Mouse (Mus musculus) kidney, embryonic 16.5 days (tissue): Measurements from ENCODE around the gene Pigr. TPM values are rescaled to one million over a fixed set of nuclear protein-coding genes. Genes with fewer than 3 reads are reported as not detected.
A peak's percentile ranks its signal among the peaks of the same experiment; 100 is the strongest.

Experiments
- ATAC-seq: fragments of 200-750 bp; cut with Nextera tagmentation; 2 replicates; pipeline ENCODE4 v1.8.0; 2017; ENCODE audit warnings: moderate TSS enrichment; ENCODE audit not compliant: low FRiP score, low TSS enrichment
- H3K27ac ChIP-seq: fragments of 300-500 bp; sonication (generic); 2 replicates; pipeline ENCODE4 v1.5.1; 2014; ENCODE audit warnings: low read length
- H3K27me3 ChIP-seq: fragments of 300-500 bp; sonication (generic); 2 replicates; pipeline ENCODE4 v1.6.1; 2014; ENCODE audit warnings: low read length, control low read depth, mixed read lengths; ENCODE audit not compliant: insufficient read depth
- H3K36me3 ChIP-seq: fragments of 300-500 bp; sonication (generic); 2 replicates; pipeline ENCODE4 v1.6.1; 2014; ENCODE audit warnings: low read length, control low read depth, mixed read lengths; ENCODE audit not compliant: insufficient read depth
- H3K4me1 ChIP-seq: fragments of 300-500 bp; sonication (generic); 2 replicates; pipeline ENCODE4 v1.6.1; 2014; ENCODE audit warnings: low read length, control low read depth, mixed read lengths; ENCODE audit not compliant: insufficient read depth
- H3K4me2 ChIP-seq: fragments of 300-500 bp; sonication (generic); replicated peaks from 2 replicates; pipeline ENCODE4 v1.6.1; 2014; ENCODE audit warnings: low read depth, low read length
- H3K4me3 ChIP-seq: fragments of 300-500 bp; sonication (generic); 2 replicates; pipeline ENCODE4 v1.5.1; 2014; ENCODE audit warnings: mild to moderate bottlenecking, low read length
- H3K9ac ChIP-seq: fragments of 300-500 bp; sonication (generic); replicated peaks from 2 replicates; pipeline ENCODE4 v1.6.1; 2014; ENCODE audit warnings: low read length
- H3K9me3 ChIP-seq: fragments of 300-500 bp; sonication (generic); 2 replicates; pipeline ENCODE4 v1.6.1; 2016; ENCODE audit warnings: low read length, control low read depth
- WGBS: fragments of 180-500 bp; shearing (Covaris S2); extraction: QIAGEN DNeasy Blood & Tissue Kit; methylation state at CpG from one replicate; pipeline ENCODE4 v1.1.7; 2014; 5-methylcytosine and 5-hydroxymethylcytosine counted together
- polyA plus RNA-seq: library from polyadenylated mRNA; unstranded; fragments of >200 nt; fragmentation: Nextera tagmentation; extraction: Ambion mirVana; gene quantifications from 2 replicates; pipeline ENCODE4 v1.2.1, GENCODE M21; 2015

Pigr gene
- polyA plus RNA-seq, 1 experiment from 2014 or later = not detected

GRCm38 (mm10) chr1:130849530-130850214, 23.2 kb downstream of the Pigr start:
- ATAC-seq = no peak
- Histone ChIP-seq H3K27me3 (no peaks in the 10 kb centered on the region), H3K9me3 (no peaks in the 10 kb centered on the region), H3K4me1 (0 out of 2 replicates have a peak, but pooled peaks cover 6% of the 10 kb centered on the region), H3K9ac (no peak overlapping the region), H3K4me2 (no peak overlapping the region), H3K4me3 (no peak overlapping the region), H3K36me3 (no peaks in the 10 kb centered on the region), H3K27ac (no peak overlapping the region)
- WGBS = 83% methylated on average over 10 of the region's 10 CpGs

- Histone ChIP-seq H3K9ac (no peak overlapping the region), H3K4me3 (no peak overlapping the region), H3K4me2 (no peak overlapping the region), H3K36me3 (no peaks in the 10 kb centered on the region), H3K27me3 (no peaks in the 10 kb centered on the region), H3K27ac (no peak overlapping the region), H3K4me1 (0 out of 2 replicates have a peak, but pooled peaks cover 6% of the 10 kb centered on the region), H3K9me3 (no peaks in the 10 kb centered on the region)
- no peak for ATAC-seq
- WGBS = 78% methylated on average over 5 of the region's 5 CpGs
Observed at GRCm38 (mm10) chr1:130850405-130850804, 23.9 kb downstream of the Pigr start.

- Histone ChIP-seq H3K4me1 (0 out of 2 replicates have a peak, but pooled peaks cover 6% of the 10 kb centered on the region), H3K27ac (no peak overlapping the region), H3K9me3 (no peaks in the 10 kb centered on the region), H3K27me3 (no peaks in the 10 kb centered on the region), H3K36me3 (no peaks in the 10 kb centered on the region), H3K4me3 (no peak overlapping the region), H3K4me2 (no peak overlapping the region), H3K9ac (no peak overlapping the region)
- ATAC-seq = peak; percentile 57; the same call in 1 of the 2 replicates
- WGBS = 84% methylated on average over 9 of the region's 9 CpGs
Observed at GRCm38 (mm10) chr1:130854819-130855218, 28.3 kb downstream of the Pigr start.

GRCm38 (mm10) chr1:130855723-130856122, 29.2 kb downstream of the Pigr start:
- H3K27ac ChIP-seq = no peak overlapping the region
- H3K27me3 ChIP-seq = no peaks in the 10 kb centered on the region
- no peak overlapping the region for H3K4me3 ChIP-seq
- H3K36me3 ChIP-seq = no peaks in the 10 kb centered on the region
- WGBS = 78% methylated on average over 2 of the region's 2 CpGs
- H3K9me3 ChIP-seq = no peaks in the 10 kb centered on the region
- ATAC-seq = no peak
- 0 out of 2 replicates have a peak, but pooled peaks cover 6% of the 10 kb centered on the region for H3K4me1 ChIP-seq
- no peak overlapping the region for H3K4me2 ChIP-seq
- H3K9ac ChIP-seq = no peak overlapping the region

GRCm38 (mm10) chr1:130857456-130857855, 31.0 kb downstream of the Pigr start:
- 50% methylated on average over 4 of the region's 4 CpGs for WGBS
- ATAC-seq = no peak
- H3K27me3 ChIP-seq = no peaks in the 10 kb centered on the region
- no peak overlapping the region for H3K27ac ChIP-seq
- no peak overlapping the region for H3K9ac ChIP-seq
- H3K36me3 ChIP-seq = no peaks in the 10 kb centered on the region
- no peaks in the 10 kb centered on the region for H3K9me3 ChIP-seq
- H3K4me2 ChIP-seq = no peak overlapping the region
- H3K4me1 ChIP-seq = 0 out of 2 replicates have a peak, but pooled peaks cover 6% of the 10 kb centered on the region
- no peak overlapping the region for H3K4me3 ChIP-seq

GRCm38 (mm10) chr1:130864238-130864637, 37.8 kb downstream of the Pigr start:
- no peak for ATAC-seq
- H3K27ac ChIP-seq = no peak overlapping the region
- no peaks in the 10 kb centered on the region for H3K9me3 ChIP-seq
- no peak overlapping the region for H3K9ac ChIP-seq
- H3K36me3 ChIP-seq = no peaks in the 10 kb centered on the region
- H3K4me1 ChIP-seq = no peaks in the 10 kb centered on the region
- H3K27me3 ChIP-seq = no peaks in the 10 kb centered on the region
- no peak overlapping the region for H3K4me3 ChIP-seq
- WGBS = 83% methylated on average over 4 of the region's 4 CpGs
- H3K4me2 ChIP-seq = no peak overlapping the region

GRCm38 (mm10) chr1:130864741-130865140, 38.3 kb downstream of the Pigr start:
- Histone ChIP-seq H3K27me3 (no peaks in the 10 kb centered on the region), H3K9me3 (no peaks in the 10 kb centered on the region), H3K4me2 (no peak overlapping the region), H3K4me1 (no peaks in the 10 kb centered on the region), H3K27ac (no peak overlapping the region), H3K36me3 (no peaks in the 10 kb centered on the region), H3K4me3 (no peak overlapping the region), H3K9ac (no peak overlapping the region)
- 88% methylated on average over 5 of the region's 5 CpGs for WGBS
- ATAC-seq = no peak

- Histone ChIP-seq H3K9me3 (no peaks in the 10 kb centered on the region), H3K4me1 (no peaks in the 10 kb centered on the region), H3K27ac (no peak within 1 kb of the TSS), H3K36me3 (no peaks in the 10 kb centered on the region), H3K9ac (no peak within 1 kb of the TSS), H3K4me3 (no peak within 1 kb of the TSS), H3K4me2 (no peak within 1 kb of the TSS), H3K27me3 (no peaks in the 10 kb centered on the region)
- no peak for ATAC-seq
- WGBS = 71% methylated on average over 7 of the region's 7 CpGs
Observed at GRCm38 (mm10) chr1:130865541-130866221, 39.2 kb downstream of the Pigr start, which contains the start of gene Fcmr. Gene Fcmr (plus strand): TSS chr1:130865669.

- WGBS = 92% methylated on average over 2 of the region's 2 CpGs
- Histone ChIP-seq H3K36me3 (no peaks in the 10 kb centered on the region), H3K27me3 (peaks cover 8% of the 10 kb centered on the region), H3K4me2 (no peak overlapping the region), H3K27ac (no peak overlapping the region), H3K9me3 (no peaks in the 10 kb centered on the region), H3K9ac (no peak overlapping the region), H3K4me3 (no peak overlapping the region), H3K4me1 (no peaks in the 10 kb centered on the region)
- ATAC-seq = no peak
Observed at GRCm38 (mm10) chr1:130872912-130873311, 46.4 kb downstream of the Pigr start.

GRCm38 (mm10) chr1:130875139-130875538, 48.7 kb downstream of the Pigr start:
- H3K27ac ChIP-seq = no peak overlapping the region

More at GRCm38 (mm10) chr1:130875139-130875538, 48.7 kb downstream of the Pigr start:
- 39% methylated on average over 3 of the region's 3 CpGs for WGBS
- peak; percentile 47; the same call in 1 of the 2 replicates for ATAC-seq
- Histone ChIP-seq H3K4me2 (no peak overlapping the region), H3K4me1 (0 out of 2 replicates have a peak, but pooled peaks cover 2% of the 10 kb centered on the region), H3K9me3 (no peaks in the 10 kb centered on the region), H3K36me3 (no peaks in the 10 kb centered on the region), H3K4me3 (no peak overlapping the region), H3K27me3 (peaks cover 25% of the 10 kb centered on the region), H3K9ac (no peak overlapping the region)
